Mouse (Mus musculus): Measurements from ENCODE around the gene Ssxb5. TPM values are rescaled to one million over a fixed set of nuclear protein-coding genes. Genes with fewer than 3 reads are reported as not detected.

Gene Ssxb5
- not detected for total RNA-seq (2023)

GRCm38 (mm10) chrX:8803391-8803790 lies at the start of gene Ssxb5:
Gene Ssxb5, plus strand, starts transcription at chrX:8803691.

GRCm38 (mm10) chrX:8843694-8844093 lies 40.2 kb downstream of the Ssxb5 start, which contains the start of gene Gm6592:
Gene Gm6592, plus strand, starts transcription at chrX:8843994.

Other genes with a start within 250 kb of the Ssxb5 start
- gene Ssxb3, start 211.9 kb upstream of the Ssxb5 start, total RNA-seq (2023): not detected
- gene Ssxb8, start 112.8 kb upstream of the Ssxb5 start, total RNA-seq (2023): not detected
- not detected for gene Ssx9, start 55.3 kb upstream of the Ssxb5 start, total RNA-seq (2023)
- not detected for gene Gm6592, start 40.3 kb downstream of the Ssxb5 start, total RNA-seq (2023)
- not detected for gene Gm5751, start 70.6 kb downstream of the Ssxb5 start, total RNA-seq (2023)
- gene B630019K06Rik, start 88.7 kb downstream of the Ssxb5 start, total RNA-seq (2023): 1 to 10 TPM; 1.7 to 2.5 TPM
- gene Fthl17b, start 159.3 kb downstream of the Ssxb5 start, total RNA-seq (2023): not detected
- not detected for gene Fthl17c, start 172.9 kb downstream of the Ssxb5 start, total RNA-seq (2023)
- gene Fthl17d, start 183.1 kb downstream of the Ssxb5 start, total RNA-seq (2023): not detected
- gene Fthl17e, start 229.8 kb downstream of the Ssxb5 start, total RNA-seq (2023): not detected